Mouse (Mus musculus): ENCODE measurements around the gene Mical2.

DNA sequence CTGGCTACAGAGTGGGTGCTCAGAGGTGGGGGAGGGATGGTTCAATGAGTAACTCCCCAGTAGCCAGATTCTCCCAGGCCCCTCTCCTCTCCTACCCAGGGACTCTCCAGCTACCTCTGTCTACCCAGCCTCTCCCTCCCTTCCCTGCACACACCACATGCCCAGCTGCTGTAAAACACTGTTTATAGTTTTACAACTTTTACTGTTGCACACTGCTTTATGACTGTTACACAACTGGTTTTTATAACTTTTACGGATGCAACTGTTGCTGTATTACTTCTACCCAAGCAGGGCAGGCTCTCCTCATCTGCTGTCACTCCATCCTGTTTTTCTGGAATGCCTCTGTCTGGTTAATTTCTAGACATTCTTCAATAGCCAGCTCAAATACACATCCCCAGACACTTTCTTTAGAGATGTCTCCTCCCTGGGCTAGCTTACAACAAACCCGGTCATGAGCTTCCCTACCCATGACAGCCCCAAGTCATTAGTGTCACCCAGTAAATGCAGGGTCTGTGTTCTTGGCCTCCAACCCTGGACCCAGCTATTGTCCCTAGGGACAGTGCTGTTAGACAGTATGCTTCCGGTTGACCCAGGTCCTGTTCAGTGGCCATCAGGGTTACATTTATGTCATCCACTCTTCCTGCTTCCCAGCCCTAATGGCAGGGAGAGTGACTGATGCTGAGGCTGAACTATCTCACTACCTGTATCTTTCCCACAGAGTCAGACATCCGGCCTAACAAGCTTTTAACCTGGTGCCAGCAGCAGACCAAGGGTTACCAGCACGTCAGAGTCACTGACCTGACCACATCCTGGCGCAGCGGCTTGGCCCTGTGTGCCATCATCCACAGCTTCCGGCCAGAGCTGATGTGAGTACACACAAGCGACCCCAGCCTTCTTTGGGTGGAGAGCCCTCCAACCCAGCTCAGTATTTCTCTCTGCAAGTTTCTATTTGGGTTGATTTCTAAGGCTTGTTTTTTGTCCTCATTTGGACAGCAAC is 96.4 kb downstream of the Mical2 start:
- no peak for TF ChIP-seq CTCF (IDR thresholded peaks at IDR 0.05)
- TF ChIP-seq POLR2A (IDR thresholded peaks at IDR 0.05; ENCODE audit: insufficient read depth, low read depth, low read length), result no peak
- no peak for TF ChIP-seq EP300 (IDR thresholded peaks at IDR 0.05; ENCODE audit: insufficient read depth, low read depth, low read length)
